Mouse (Mus musculus): ENCODE data around the gene Cyp2d11. TPM values are rescaled to one million over a fixed set of nuclear protein-coding genes. Genes with fewer than 3 reads are reported as not detected.
"Not testable (repeated sequence)": the region's sequence is repeated elsewhere in the genome, so short reads cannot be mapped to it uniquely, and the experiment has no call there.

The Cyp2d11 gene
- polyA plus RNA-seq (2015; fragmentation: Nextera tagmentation; extraction: Ambion mirVana) = not detected in 2 replicates

- H3K4me2 ChIP-seq (replicated peaks); H3K27me3 ChIP-seq; H3K9ac ChIP-seq (replicated peaks); H3K9me3 ChIP-seq; H3K4me1 ChIP-seq; H3K4me3 ChIP-seq; ATAC-seq (replicated peaks); H3K36me3 ChIP-seq; H3K27ac ChIP-seq (replicated peaks): not testable (repeated sequence)
- 91% methylated on average over 2 of the region's 2 CpGs for WGBS
Measured at GRCm38 (mm10) chr15:82393922-82394321, at the start of gene Cyp2d11. Cyp2d11 (minus strand) TSS chr15:82394022.

DNA sequence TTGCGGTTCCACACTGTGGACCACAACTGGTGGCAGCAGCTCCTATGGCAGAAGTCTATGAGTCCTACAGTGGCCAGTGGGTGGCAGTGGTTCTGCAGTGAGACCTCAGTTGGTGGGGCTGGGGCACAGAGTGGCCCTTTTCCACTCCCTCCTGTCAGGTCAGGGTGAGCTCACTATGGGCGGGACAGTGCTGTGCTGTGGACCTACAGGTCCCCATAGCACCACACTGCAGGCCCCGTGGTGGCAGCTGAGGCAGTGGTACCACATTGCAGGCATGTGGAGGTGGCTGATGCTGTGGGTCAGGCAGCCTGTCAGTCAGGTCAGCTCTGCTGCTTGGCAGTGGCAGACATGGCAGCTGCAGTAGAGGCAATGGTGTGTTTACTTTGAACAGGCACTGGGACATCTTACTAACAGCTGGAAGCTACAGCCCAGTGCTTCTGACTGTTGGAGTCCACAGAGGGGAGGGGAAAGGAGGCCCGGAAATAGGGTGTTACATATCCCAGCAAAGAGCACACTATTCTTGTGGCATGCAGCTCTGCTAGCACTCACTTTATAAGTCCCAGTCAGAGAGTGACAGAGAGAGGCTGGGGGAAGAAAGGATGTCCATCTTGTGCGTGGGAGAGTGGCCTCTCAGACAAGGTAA, 44.3 kb upstream of the Cyp2d11 start:
- WGBS = 74% methylated on average over 5 of the region's 5 CpGs
- Histone ChIP-seq H3K27me3 (no peaks in the 10 kb centered on the region), H3K36me3 (no peaks in the 10 kb centered on the region), H3K4me1 (no peaks in the 10 kb centered on the region), H3K4me2 (replicated peaks) (no peak overlapping the region), H3K27ac (replicated peaks) (no peak overlapping the region), H3K4me3 (no peak overlapping the region), H3K9me3 (0 out of 2 replicates have a peak, but pooled peaks cover 4% of the 10 kb centered on the region), H3K9ac (replicated peaks) (no peak overlapping the region)
- ATAC-seq (replicated peaks) = no peak

DNA sequence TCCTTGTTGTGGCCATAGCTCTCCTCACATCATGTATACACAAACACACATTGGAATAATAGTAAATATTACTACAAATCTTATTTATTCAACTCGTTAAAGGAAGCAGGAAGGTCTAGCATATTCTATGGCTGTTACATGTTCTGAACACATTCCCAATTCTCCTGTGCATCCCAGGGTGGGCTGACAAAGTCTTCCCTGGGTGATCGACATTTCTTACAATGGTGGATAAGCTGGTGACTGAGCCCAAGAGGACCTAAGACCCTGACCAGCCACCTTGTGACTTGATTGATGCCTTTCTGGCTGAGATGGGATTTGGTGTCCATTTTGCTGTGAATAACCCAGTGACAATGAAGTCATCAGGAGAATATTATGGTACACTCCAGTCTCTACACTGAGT, 41.8 kb upstream of the Cyp2d11 start:
- Histone ChIP-seq H3K4me3 (no peak overlapping the region), H3K36me3 (no peaks in the 10 kb centered on the region), H3K4me2 (replicated peaks) (no peak overlapping the region), H3K9me3 (0 out of 2 replicates have a peak, but pooled peaks cover 5% of the 10 kb centered on the region), H3K9ac (replicated peaks) (no peak overlapping the region), H3K27ac (replicated peaks) (no peak overlapping the region), H3K4me1 (no peaks in the 10 kb centered on the region), H3K27me3 (no peaks in the 10 kb centered on the region)
- WGBS = 93% methylated on average over 2 of the region's 2 CpGs
- ATAC-seq (replicated peaks) = no peak

DNA sequence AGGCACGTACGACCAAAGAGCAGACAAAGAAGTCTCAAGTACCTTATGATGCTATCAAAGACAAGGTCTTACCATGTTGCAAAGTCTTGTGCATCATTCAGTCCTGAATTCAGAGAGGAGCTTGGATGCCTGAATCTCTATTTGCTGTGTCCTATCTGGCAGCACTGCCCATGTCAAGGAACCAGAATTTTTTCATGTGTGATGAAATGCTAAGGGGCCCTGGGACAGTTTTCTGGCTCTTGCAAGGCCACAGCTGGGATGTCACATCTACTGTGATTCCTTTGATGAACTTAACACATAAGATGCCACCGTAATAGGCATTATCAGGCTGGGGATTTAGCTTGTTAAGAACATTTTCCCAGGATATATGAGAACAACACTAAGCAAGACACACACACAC, 41.2 kb upstream of the Cyp2d11 start:
- no peak overlapping the region for H3K9ac ChIP-seq (replicated peaks)
- H3K4me1 ChIP-seq = no peaks in the 10 kb centered on the region
- no peak overlapping the region for H3K4me2 ChIP-seq (replicated peaks)
- no peak overlapping the region for H3K4me3 ChIP-seq
- no peaks in the 10 kb centered on the region for H3K27me3 ChIP-seq
- WGBS = 84% methylated on average over 3 of the region's 3 CpGs
- no peaks in the 10 kb centered on the region for H3K36me3 ChIP-seq
- H3K27ac ChIP-seq (replicated peaks) = no peak overlapping the region
- 0 out of 2 replicates have a peak, but pooled peaks cover 7% of the 10 kb centered on the region for H3K9me3 ChIP-seq
- ATAC-seq (replicated peaks) = no peak

- peaks cover 10% of the 10 kb centered on the region; the same call in 1 of the 2 replicates for H3K9me3 ChIP-seq
- WGBS = 92% methylated on average over 3 of the region's 3 CpGs
- no peak for ATAC-seq (replicated peaks)
- no peak overlapping the region for H3K27ac ChIP-seq (replicated peaks)
- H3K4me3 ChIP-seq = no peak overlapping the region
- no peaks in the 10 kb centered on the region for H3K36me3 ChIP-seq
- no peaks in the 10 kb centered on the region for H3K4me1 ChIP-seq
- H3K9ac ChIP-seq (replicated peaks) = no peak overlapping the region
- no peaks in the 10 kb centered on the region for H3K27me3 ChIP-seq
- no peak overlapping the region for H3K4me2 ChIP-seq (replicated peaks)
Measured at GRCm38 (mm10) chr15:82434541-82434940, 40.7 kb upstream of the Cyp2d11 start.

GRCm38 (mm10) chr15:82433621-82434020, 39.8 kb upstream of the Cyp2d11 start:
- 95% methylated on average over 3 of the region's 3 CpGs for WGBS
- Histone ChIP-seq H3K4me1 (no peaks in the 10 kb centered on the region), H3K9ac (replicated peaks) (no peak overlapping the region), H3K27ac (replicated peaks) (no peak overlapping the region), H3K36me3 (no peaks in the 10 kb centered on the region), H3K4me3 (no peak overlapping the region), H3K9me3 (peaks cover 10% of the 10 kb centered on the region; the same call in 1 of the 2 replicates), H3K4me2 (replicated peaks) (no peak overlapping the region), H3K27me3 (no peaks in the 10 kb centered on the region)
- ATAC-seq (replicated peaks) = no peak

DNA sequence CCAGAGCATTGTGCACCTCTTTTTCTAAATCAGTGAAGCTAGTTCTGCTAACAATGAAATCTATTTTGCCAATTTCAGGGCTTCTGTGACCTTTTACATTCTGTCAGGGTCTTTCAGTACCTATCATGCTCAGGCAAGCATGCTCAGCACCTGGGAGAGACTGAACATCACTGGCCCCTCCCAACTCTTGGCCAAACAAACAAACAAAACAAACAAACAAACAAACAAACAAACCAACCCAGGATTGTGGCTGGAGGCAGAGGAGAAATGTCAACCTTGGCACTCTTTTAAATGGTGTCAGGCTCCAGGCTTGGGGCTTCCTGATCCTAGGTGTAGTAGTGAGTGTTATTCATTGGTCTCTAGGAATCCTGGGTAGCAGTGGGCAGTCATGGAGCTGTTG, 39.3 kb upstream of the Cyp2d11 start, which contains the start of gene Cyp2d9:
TSS of gene Cyp2d9 (plus strand) at position 301 of the 400 bp plus-strand sequence.
- Histone ChIP-seq H3K4me3 (no peak within 1 kb of the TSS), H3K27me3 (no peaks in the 10 kb centered on the region)
- no peak for ATAC-seq (replicated peaks)

DNA sequence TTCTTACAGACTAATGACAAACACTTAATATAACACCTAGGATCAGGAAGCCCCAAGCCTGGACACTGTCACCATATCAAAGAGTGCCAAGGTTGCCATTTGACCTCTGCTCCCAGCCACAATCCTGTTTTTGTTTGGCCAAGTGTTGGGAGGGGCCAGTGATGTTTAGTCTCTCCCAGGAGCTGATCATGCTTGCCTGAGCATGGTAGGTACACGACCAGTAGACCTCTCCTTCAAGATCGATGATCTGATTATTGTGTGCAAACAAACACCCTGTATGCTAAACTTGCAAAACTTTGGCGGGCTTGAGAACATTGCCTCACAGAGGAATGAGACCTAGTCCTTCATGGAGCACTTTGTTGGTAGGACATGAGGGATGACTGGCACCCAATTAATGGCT, 29.6 kb upstream of the Cyp2d11 start:
- no peaks in the 10 kb centered on the region for H3K9me3 ChIP-seq

More for the DNA sequence above, 39.3 kb upstream of the Cyp2d11 start, which contains the start of gene Cyp2d9:
- no peak within 1 kb of the TSS for H3K27ac ChIP-seq (replicated peaks)
- peaks cover 10% of the 10 kb centered on the region; the same call in 1 of the 2 replicates for H3K9me3 ChIP-seq
- H3K4me2 ChIP-seq (replicated peaks) = no peak within 1 kb of the TSS
- no peaks in the 10 kb centered on the region for H3K4me1 ChIP-seq
- H3K36me3 ChIP-seq = no peaks in the 10 kb centered on the region
- no peak within 1 kb of the TSS for H3K9ac ChIP-seq (replicated peaks)

DNA sequence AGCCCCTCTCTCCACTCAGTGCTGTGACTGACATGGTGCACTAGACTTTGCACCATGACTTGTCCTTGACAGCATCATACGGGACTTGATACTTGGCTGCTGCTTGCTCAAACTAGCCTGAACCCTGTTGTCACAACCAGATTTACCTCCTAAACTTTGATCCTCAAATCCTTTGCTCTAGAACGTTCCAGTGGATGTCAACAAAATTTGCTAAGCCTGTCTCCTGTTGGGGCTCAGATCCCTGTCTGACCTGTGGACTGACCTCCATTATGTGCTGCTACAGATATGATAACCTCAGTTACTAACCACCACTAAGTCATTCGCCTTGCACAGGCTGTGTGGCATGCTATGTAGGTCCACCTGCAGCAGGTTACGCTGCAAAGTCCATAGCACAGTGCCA, 29.1 kb upstream of the Cyp2d11 start:
- no peaks in the 10 kb centered on the region for H3K36me3 ChIP-seq
- no peak overlapping the region for H3K27ac ChIP-seq (replicated peaks)
- 83% methylated on average over 4 of the region's 4 CpGs for WGBS
- H3K27me3 ChIP-seq = no peaks in the 10 kb centered on the region
- no peak for ATAC-seq (replicated peaks)
- H3K4me3 ChIP-seq = no peak overlapping the region
- no peak overlapping the region for H3K4me2 ChIP-seq (replicated peaks)
- H3K4me1 ChIP-seq = no peaks in the 10 kb centered on the region
- no peak overlapping the region for H3K9ac ChIP-seq (replicated peaks)
- no peaks in the 10 kb centered on the region for H3K9me3 ChIP-seq

More for the DNA sequence above, 29.6 kb upstream of the Cyp2d11 start:
- Histone ChIP-seq H3K27me3 (no peaks in the 10 kb centered on the region), H3K4me1 (no peaks in the 10 kb centered on the region), H3K27ac (replicated peaks) (no peak overlapping the region), H3K9ac (replicated peaks) (no peak overlapping the region), H3K4me2 (replicated peaks) (no peak overlapping the region), H3K4me3 (no peak overlapping the region), H3K36me3 (no peaks in the 10 kb centered on the region)
- ATAC-seq (replicated peaks) = no peak
- 88% methylated on average over 3 of the region's 3 CpGs for WGBS

GRCm38 (mm10) chr15:82418616-82419015, 24.8 kb upstream of the Cyp2d11 start:
- WGBS = 76% methylated on average over 1 of the region's 1 CpGs
- ATAC-seq (replicated peaks) = no peak
- no peak overlapping the region for H3K27ac ChIP-seq (replicated peaks)

GRCm38 (mm10) chr15:82416797-82417789, 23.3 kb upstream of the Cyp2d11 start:
- no peak overlapping the region for H3K27ac ChIP-seq (replicated peaks)
- WGBS = 23% methylated on average over 16 of the region's 16 CpGs
- H3K4me2 ChIP-seq (replicated peaks) = no peak overlapping the region
- H3K36me3 ChIP-seq = no peaks in the 10 kb centered on the region
- peak; percentile 55; the same call in 1 of the 2 replicates for ATAC-seq (replicated peaks)
- peaks cover 7% of the 10 kb centered on the region; the same call in 1 of the 2 replicates for H3K4me1 ChIP-seq
- no peak overlapping the region for H3K4me3 ChIP-seq
- H3K9me3 ChIP-seq = no peaks in the 10 kb centered on the region
- no peaks in the 10 kb centered on the region for H3K27me3 ChIP-seq
- no peak overlapping the region for H3K9ac ChIP-seq (replicated peaks)

More at GRCm38 (mm10) chr15:82418616-82419015, 24.8 kb upstream of the Cyp2d11 start:
- H3K4me2 ChIP-seq (replicated peaks) = no peak overlapping the region
- no peaks in the 10 kb centered on the region for H3K36me3 ChIP-seq
- no peaks in the 10 kb centered on the region for H3K27me3 ChIP-seq
- H3K9ac ChIP-seq (replicated peaks) = no peak overlapping the region
- no peaks in the 10 kb centered on the region for H3K9me3 ChIP-seq
- H3K4me1 ChIP-seq = peaks cover 7% of the 10 kb centered on the region; the same call in 1 of the 2 replicates
- H3K4me3 ChIP-seq = no peak overlapping the region

- Histone ChIP-seq H3K9ac (replicated peaks) (no peak overlapping the region), H3K27me3 (no peaks in the 10 kb centered on the region), H3K27ac (replicated peaks) (no peak overlapping the region), H3K9me3 (no peaks in the 10 kb centered on the region), H3K4me2 (replicated peaks) (no peak overlapping the region), H3K4me1 (no peaks in the 10 kb centered on the region), H3K36me3 (no peaks in the 10 kb centered on the region), H3K4me3 (no peak overlapping the region)
- WGBS = 82% methylated on average over 4 of the region's 4 CpGs
- no peak for ATAC-seq (replicated peaks)
Measured at GRCm38 (mm10) chr15:82407536-82407935, 13.7 kb upstream of the Cyp2d11 start.
